Mouse (Mus musculus) embryonic facial prominence, embryonic 15.5 days (tissue): ENCODE results near the gene Pld2. TPM values are rescaled to one million over a fixed set of nuclear protein-coding genes. Genes with fewer than 3 reads are reported as not detected.

ENCODE experiments used
- ATAC-seq: fragments of 200-750 bp; cut with Nextera tagmentation; 2 replicates; pipeline ENCODE4 v1.8.0; 2017; ENCODE audit warnings: low read depth, moderate TSS enrichment; ENCODE audit not compliant: insufficient number of reproducible peaks, low FRiP score, low TSS enrichment
- H3K27ac ChIP-seq: fragments of 300-500 bp; sonication (generic); replicated peaks from 2 replicates; pipeline ENCODE4 v1.5.1; 2015; ENCODE audit warnings: mild to moderate bottlenecking, inconsistent platforms
- H3K27me3 ChIP-seq: fragments of 300-500 bp; sonication (generic); 2 replicates; pipeline ENCODE4 v1.6.1; 2015; ENCODE audit warnings: inconsistent platforms
- H3K36me3 ChIP-seq: fragments of 300-500 bp; sonication (generic); 2 replicates; pipeline ENCODE4 v1.6.1; 2015; ENCODE audit warnings: mild to moderate bottlenecking, inconsistent platforms
- H3K4me1 ChIP-seq: fragments of 300-500 bp; sonication (generic); 2 replicates; pipeline ENCODE4 v1.6.1; 2015; ENCODE audit warnings: inconsistent platforms
- H3K4me2 ChIP-seq: fragments of 300-500 bp; sonication (generic); replicated peaks from 2 replicates; pipeline ENCODE4 v1.6.1; 2015; ENCODE audit warnings: mild to moderate bottlenecking, inconsistent platforms
- H3K4me3 ChIP-seq: fragments of 300-500 bp; sonication (generic); replicated peaks from 2 replicates; pipeline ENCODE4 v1.5.1; 2015; ENCODE audit warnings: mild to moderate bottlenecking, inconsistent platforms
- H3K9ac ChIP-seq: fragments of 300-500 bp; sonication (generic); 2 replicates; pipeline ENCODE4 v1.6.1; 2015; ENCODE audit warnings: inconsistent platforms
- H3K9me3 ChIP-seq: fragments of 300-500 bp; sonication (generic); replicated peaks from 2 replicates; pipeline ENCODE4 v1.6.1; 2016; ENCODE audit warnings: inconsistent platforms
- WGBS: fragments of 180-500 bp; shearing (Covaris S2); methylation state at CpG from one replicate; pipeline ENCODE4 v1.1.7; 2015; 5-methylcytosine and 5-hydroxymethylcytosine counted together
- polyA plus RNA-seq: library from polyadenylated mRNA; unstranded; fragments of >200 nt; fragmentation: Nextera tagmentation; extraction: Ambion mirVana; gene quantifications from 2 replicates; pipeline ENCODE4 v1.2.1, GENCODE M21; 2015

Gene Pld2
- polyA plus RNA-seq, 1 experiment from 2014 or later: 13.2 TPM

- Histone ChIP-seq H3K4me2 (no peak overlapping the region), H3K4me3 (no peak overlapping the region), H3K9me3 (no peaks in the 10 kb centered on the region), H3K27ac (0 out of 2 replicates have a peak overlapping the region, but pooled peaks have one; percentile 19), H3K9ac (no peak overlapping the region), H3K4me1 (no peaks in the 10 kb centered on the region; the same call in 1 of the 2 replicates), H3K27me3 (no peaks in the 10 kb centered on the region), H3K36me3 (peaks cover 18% of the 10 kb centered on the region)
- ATAC-seq: no peak
- WGBS: 86% methylated on average over 15 of the region's 15 CpGs
Observed at GRCm38 (mm10) chr11:70594253-70594989, 54.6 kb downstream of the Pld2 start.

- H3K9me3 ChIP-seq: no peaks in the 10 kb centered on the region
- no peak overlapping the region for H3K9ac ChIP-seq
- ATAC-seq: no peak
- H3K4me1 ChIP-seq: no peaks in the 10 kb centered on the region; the same call in 1 of the 2 replicates
- H3K4me2 ChIP-seq: no peak overlapping the region
- no peaks in the 10 kb centered on the region for H3K27me3 ChIP-seq
- WGBS: 56% methylated on average over 2 of the region's 2 CpGs
- no peak overlapping the region; the same call in 1 of the 2 replicates for H3K27ac ChIP-seq
- H3K4me3 ChIP-seq: no peak overlapping the region
- H3K36me3 ChIP-seq: peaks cover 21% of the 10 kb centered on the region
Observed at GRCm38 (mm10) chr11:70595638-70596037, 55.8 kb downstream of the Pld2 start.

- H3K36me3 ChIP-seq: peaks cover 21% of the 10 kb centered on the region
- H3K4me2 ChIP-seq: no peak overlapping the region
- peak overlapping the region; percentile 7; the same call in 1 of the 2 replicates for H3K9ac ChIP-seq
- ATAC-seq: no peak
- H3K27me3 ChIP-seq: no peaks in the 10 kb centered on the region
- no peaks in the 10 kb centered on the region for H3K9me3 ChIP-seq
- no peak overlapping the region for H3K4me3 ChIP-seq
- WGBS: 50% methylated on average over 4 of the region's 4 CpGs
- H3K27ac ChIP-seq: no peak overlapping the region; the same call in 1 of the 2 replicates
- no peaks in the 10 kb centered on the region; the same call in 1 of the 2 replicates for H3K4me1 ChIP-seq
Observed at GRCm38 (mm10) chr11:70596094-70596493, 56.2 kb downstream of the Pld2 start.

GRCm38 (mm10) chr11:70597301-70597700 lies 57.4 kb downstream of the Pld2 start:
- H3K27me3 ChIP-seq: no peaks in the 10 kb centered on the region
- ATAC-seq: no peak
- no peak overlapping the region for H3K27ac ChIP-seq
- H3K4me2 ChIP-seq: no peak overlapping the region
- H3K4me1 ChIP-seq: no peaks in the 10 kb centered on the region; the same call in 1 of the 2 replicates
- H3K36me3 ChIP-seq: peaks cover 26% of the 10 kb centered on the region
- no peak overlapping the region for H3K9ac ChIP-seq
- no peaks in the 10 kb centered on the region for H3K9me3 ChIP-seq
- H3K4me3 ChIP-seq: no peak overlapping the region
- 88% methylated on average over 6 of the region's 6 CpGs for WGBS

GRCm38 (mm10) chr11:70598451-70598953 lies 58.6 kb downstream of the Pld2 start:
- Histone ChIP-seq H3K36me3 (peaks cover 36% of the 10 kb centered on the region), H3K9me3 (no peaks in the 10 kb centered on the region), H3K9ac (no peak overlapping the region), H3K4me1 (no peaks in the 10 kb centered on the region; the same call in 1 of the 2 replicates), H3K27ac (no peak overlapping the region), H3K4me3 (no peak overlapping the region), H3K4me2 (no peak overlapping the region), H3K27me3 (no peaks in the 10 kb centered on the region)
- 84% methylated on average over 9 of the region's 9 CpGs for WGBS
- no peak for ATAC-seq

- no peaks in the 10 kb centered on the region for H3K4me1 ChIP-seq
- no peaks in the 10 kb centered on the region for H3K9me3 ChIP-seq
- H3K36me3 ChIP-seq: peaks cover 80% of the 10 kb centered on the region
- 53% methylated on average over 14 of the region's 14 CpGs for WGBS
- no peak overlapping the region for H3K4me2 ChIP-seq
- ATAC-seq: no peak
- no peak overlapping the region for H3K27ac ChIP-seq
- no peak overlapping the region for H3K9ac ChIP-seq
- no peaks in the 10 kb centered on the region for H3K27me3 ChIP-seq
- no peak overlapping the region for H3K4me3 ChIP-seq
Observed at GRCm38 (mm10) chr11:70605024-70605566, 65.2 kb downstream of the Pld2 start.

- no peak overlapping the region for H3K27ac ChIP-seq
- no peak overlapping the region for H3K4me3 ChIP-seq
- H3K4me2 ChIP-seq: no peak overlapping the region
- no peak for ATAC-seq
- H3K9me3 ChIP-seq: no peaks in the 10 kb centered on the region
- no peaks in the 10 kb centered on the region for H3K27me3 ChIP-seq
- H3K4me1 ChIP-seq: no peaks in the 10 kb centered on the region
- H3K36me3 ChIP-seq: peaks cover 92% of the 10 kb centered on the region
- 58% methylated on average over 12 of the region's 12 CpGs for WGBS
- H3K9ac ChIP-seq: no peak overlapping the region
Observed at GRCm38 (mm10) chr11:70606717-70607116, 66.9 kb downstream of the Pld2 start.

- ATAC-seq: no peak
- Histone ChIP-seq H3K4me2 (no peak overlapping the region), H3K4me3 (no peak overlapping the region), H3K27me3 (no peaks in the 10 kb centered on the region), H3K4me1 (no peaks in the 10 kb centered on the region), H3K9ac (no peak overlapping the region), H3K27ac (no peak overlapping the region), H3K9me3 (no peaks in the 10 kb centered on the region), H3K36me3 (peaks cover 99% of the 10 kb centered on the region)
- 83% methylated on average over 9 of the region's 9 CpGs for WGBS
Observed at GRCm38 (mm10) chr11:70607611-70608010, 67.7 kb downstream of the Pld2 start.

Other genes starting within 250 kb of the Pld2 start
- 5.9 and 6.9 TPM in 2 replicates for gene Alox12e, start 217.4 kb upstream of the Pld2 start, polyA plus RNA-seq
- gene Alox15, start 188.0 kb upstream of the Pld2 start, polyA plus RNA-seq: 1.3 and 2.6 TPM in 2 replicates
- 33.6 and 35.0 TPM in 2 replicates for gene Pelp1, start 130.0 kb upstream of the Pld2 start, polyA plus RNA-seq
- 26.1 and 28.8 TPM in 2 replicates for gene Arrb2, start 107.4 kb upstream of the Pld2 start, polyA plus RNA-seq
- 37.0 and 42.9 TPM in 2 replicates for gene Med11, start 88.1 kb upstream of the Pld2 start, polyA plus RNA-seq
- 0.63 and 0.71 TPM in 2 replicates for gene Zmynd15, start 80.6 kb upstream of the Pld2 start, polyA plus RNA-seq
- gene Cxcl16, start 80.1 kb upstream of the Pld2 start, polyA plus RNA-seq: 4.1 and 4.5 TPM in 2 replicates
- 1.1 TPM in 1 of 2 replicates, not detected in the other for gene Tm4sf5, start 34.8 kb upstream of the Pld2 start, polyA plus RNA-seq
- gene Vmo1, start 25.4 kb upstream of the Pld2 start, polyA plus RNA-seq: 0.35 and 0.60 TPM in 2 replicates
- 0.44 and 0.59 TPM in 2 replicates for gene Gltpd2, start 20.9 kb upstream of the Pld2 start, polyA plus RNA-seq
- gene Psmb6, start 14.7 kb upstream of the Pld2 start, polyA plus RNA-seq: 727 and 733 TPM in 2 replicates
- gene Gm40193, start 7.1 kb upstream of the Pld2 start, polyA plus RNA-seq: 1.1 and 3.3 TPM in 2 replicates
- 16.7 and 20.3 TPM in 2 replicates for gene Mink1, start 22.8 kb downstream of the Pld2 start, polyA plus RNA-seq
- not detected in 2 replicates for gene 4930544D05Rik, start 75.8 kb downstream of the Pld2 start, polyA plus RNA-seq
- 0.49 and 0.65 TPM in 2 replicates for gene Chrne, start 79.2 kb downstream of the Pld2 start, polyA plus RNA-seq
- 0.23 and 0.32 TPM in 2 replicates for gene Gp1ba, start 99.1 kb downstream of the Pld2 start, polyA plus RNA-seq
- 129 and 147 TPM in 2 replicates for gene Rnf167, start 107.2 kb downstream of the Pld2 start, polyA plus RNA-seq
- gene Slc25a11, start 107.4 kb downstream of the Pld2 start, polyA plus RNA-seq: 171 and 176 TPM in 2 replicates
- gene Pfn1, start 114.6 kb downstream of the Pld2 start, polyA plus RNA-seq: 1,669 and 1,769 TPM in 2 replicates
- 81.9 and 112 TPM in 2 replicates for gene Eno3, start 117.1 kb downstream of the Pld2 start, polyA plus RNA-seq
- gene Spag7, start 129.4 kb downstream of the Pld2 start, polyA plus RNA-seq: 155 and 164 TPM in 2 replicates
- 14.5 and 17.5 TPM in 2 replicates for gene Camta2, start 148.0 kb downstream of the Pld2 start, polyA plus RNA-seq
- 1.2 and 1.6 TPM in 2 replicates for gene Inca1, start 160.1 kb downstream of the Pld2 start, polyA plus RNA-seq
- gene Kif1c, start 160.5 kb downstream of the Pld2 start, polyA plus RNA-seq: 4.7 and 5.9 TPM in 2 replicates
- 7.1 and 7.2 TPM in 2 replicates for gene Zfp3, start 224.1 kb downstream of the Pld2 start, polyA plus RNA-seq